Mouse (Mus musculus) fat pad, adult 2 months (tissue): ENCODE measurements at regions not wholly inside any gene's neighbourhood (a gene's known extent, or its start where the extent isn't known, plus 50 kb on each side); places are given as distances from the start of the nearest gene placed in this dataset.
A peak's percentile ranks its signal among the peaks of the same experiment; 100 is the strongest.

Experiments used
- DNase-seq: peaks from one replicate; pipeline ENCODE4 v3.0.0-alpha.2; 2011; ENCODE audit warnings: low read depth, low spot score; ENCODE audit errors: extremely low read depth

- no peak for DNase-seq
These were observed 75.3 kb upstream of the Map2 start for GRCm38 (mm10) chr1:66099562-66100444.

GRCm38 (mm10) chr1:66101419-66101818 is 73.7 kb upstream of the Map2 start:
- DNase-seq = no peak

- DNase-seq = no peak
These were observed 70.6 kb upstream of the Map2 start for GRCm38 (mm10) chr1:66104493-66104892.

- no peak for DNase-seq
These were observed 69.9 kb upstream of the Map2 start for GRCm38 (mm10) chr1:66105206-66105605.

- no peak for DNase-seq
These were observed 67.0 kb upstream of the Map2 start for GRCm38 (mm10) chr1:66108051-66108450.

- no peak for DNase-seq
These were observed 61.2 kb upstream of the Map2 start for GRCm38 (mm10) chr1:66113916-66114315.

- peak; percentile 16 for DNase-seq
These were observed 59.7 kb upstream of the Map2 start for GRCm38 (mm10) chr1:66115330-66115729.
